Mouse (Mus musculus) MEL (cell line): ENCODE data around the gene Raly. TPM values are rescaled to one million over a fixed set of nuclear protein-coding genes. Genes with fewer than 3 reads are reported as not detected.

Experiments
- DNase-seq: peaks from one replicate; pipeline ENCODE4 v3.0.0; 2011; ENCODE audit warnings: low read depth, low spot score
- H3K27ac ChIP-seq: 2 replicates; pipeline ENCODE4 v1.5.1; 2012; ENCODE audit warnings: low read depth, mild to moderate bottlenecking, control low read depth, low read length, moderate library complexity; ENCODE audit not compliant: control insufficient read depth
- H3K27me3 ChIP-seq, 2 experiments: fragments of 150-350 bp in 1 of 2; sonication (generic) in 1 of 2; 2 replicates each; pipeline ENCODE4 v1.6.1; 2012; ENCODE audit warnings: low read length in 2 of 2, mild to moderate bottlenecking in 2 of 2, improper control_type of control experiment in 1 of 2, moderate library complexity in 1 of 2; ENCODE audit not compliant: insufficient read depth in 2 of 2, control insufficient read depth in 1 of 2
- H3K36me3 ChIP-seq, 2 experiments: 2 replicates each; pipeline ENCODE4 v1.6.1; 2012 to 2014; ENCODE audit warnings: low read length in 2 of 2, improper control_type of control experiment in 1 of 2, inconsistent platforms in 1 of 2, mild to moderate bottlenecking in 1 of 2; ENCODE audit not compliant: insufficient read depth in 2 of 2, control insufficient read depth in 1 of 2
- H3K4me1 ChIP-seq, 2 experiments: fragments of 150-350 bp in 1 of 2; sonication (generic) in 1 of 2; 2 replicates each; pipeline ENCODE4 v1.6.1; 2012; ENCODE audit warnings: low read length in 2 of 2, improper control_type of control experiment in 1 of 2, mild to moderate bottlenecking in 1 of 2; ENCODE audit not compliant: insufficient read depth in 2 of 2, control insufficient read depth in 1 of 2
- H3K4me3 ChIP-seq, 2 experiments: fragments of 150-350 bp in 1 of 2; sonication (generic) in 1 of 2; 2 replicates each; pipeline ENCODE4 v1.5.1; 2012; ENCODE audit warnings: low read depth in 2 of 2, low read length in 2 of 2, mild to moderate bottlenecking in 2 of 2, moderate library complexity in 2 of 2, control low read depth in 1 of 2, improper control_type of control experiment in 1 of 2; ENCODE audit not compliant: control insufficient read depth in 1 of 2, insufficient read depth in 1 of 2
- H3K79me2 ChIP-seq: 2 replicates; pipeline ENCODE4 v1.6.1; 2012; ENCODE audit warnings: mild to moderate bottlenecking, low read length, moderate library complexity; ENCODE audit not compliant: control insufficient read depth, poor library complexity, insufficient read depth
- H3K9ac ChIP-seq: 2 replicates; pipeline ENCODE4 v1.6.1; 2012; ENCODE audit warnings: low read depth, mild to moderate bottlenecking, control low read depth, low read length, moderate library complexity; ENCODE audit not compliant: control insufficient read depth, poor library complexity, severe bottlenecking
- H3K9me3 ChIP-seq: fragments of 150-350 bp; sonication (generic); replicated peaks from 2 replicates; pipeline ENCODE4 v1.6.1; 2012; ENCODE audit warnings: mild to moderate bottlenecking, low read length, improper control_type of control experiment, moderate library complexity; ENCODE audit not compliant: insufficient read depth
- BHLHE40 ChIP-seq: IDR thresholded peaks from 2 replicates; pipeline ENCODE4 v1.6.1; 2012; ENCODE audit warnings: low read depth, mild to moderate bottlenecking, inconsistent platforms, low read length, improper control_type of control experiment, borderline replicate concordance
- CHD2 ChIP-seq: IDR thresholded peaks from 2 replicates; pipeline ENCODE4 v1.6.1; 2011; ENCODE audit warnings: low read length, improper control_type of control experiment
- ELF1 ChIP-seq: IDR thresholded peaks from 2 replicates; pipeline ENCODE4 v1.6.1; 2014; ENCODE audit warnings: low read depth, mild to moderate bottlenecking, inconsistent platforms, low read length, improper control_type of control experiment, moderate library complexity
- GABPA ChIP-seq: IDR thresholded peaks from 2 replicates; pipeline ENCODE4 v1.6.1; 2012; ENCODE audit warnings: low read depth, mild to moderate bottlenecking, inconsistent platforms, low read length, improper control_type of control experiment, moderate library complexity
- JUND ChIP-seq: IDR thresholded peaks from 2 replicates; pipeline ENCODE4 v1.6.1; 2011; ENCODE audit warnings: low read depth, mild to moderate bottlenecking, improper control_type of control experiment, low read length
- KAT2A ChIP-seq: conservative IDR thresholded peaks from 2 replicates; pipeline ENCODE4 v1.6.1; 2012; ENCODE audit warnings: low read depth, low read length, improper control_type of control experiment, inconsistent platforms
- MAZ ChIP-seq: IDR thresholded peaks from 2 replicates; pipeline ENCODE4 v1.6.1; 2012; ENCODE audit warnings: low read depth, mild to moderate bottlenecking, inconsistent platforms, low read length, improper control_type of control experiment
- MEF2A ChIP-seq: IDR thresholded peaks from 2 replicates; pipeline ENCODE4 v1.6.1; 2014; ENCODE audit warnings: low read depth, mild to moderate bottlenecking, inconsistent platforms, low read length, improper control_type of control experiment; ENCODE audit not compliant: poor library complexity, insufficient replicate concordance, severe bottlenecking; ENCODE audit errors: extremely low read depth
- NELFE ChIP-seq: IDR thresholded peaks from 2 replicates; pipeline ENCODE4 v1.6.1; 2011; ENCODE audit warnings: low read depth, low read length, improper control_type of control experiment
- POLR2AphosphoS5 ChIP-seq: IDR thresholded peaks from 2 replicates; pipeline ENCODE4 v1.6.1; 2012; ENCODE audit warnings: low read depth, borderline replicate concordance, mild to moderate bottlenecking, inconsistent platforms, low read length, moderate library complexity, mixed read lengths
- RAD21 ChIP-seq: IDR thresholded peaks from 2 replicates; pipeline ENCODE4 v1.6.1; 2011; ENCODE audit warnings: mild to moderate bottlenecking, low read depth, low read length, improper control_type of control experiment
- SIN3A ChIP-seq: IDR thresholded peaks from 2 replicates; pipeline ENCODE4 v1.6.1; 2012; ENCODE audit warnings: low read length, improper control_type of control experiment, inconsistent platforms
- UBTF ChIP-seq: IDR thresholded peaks from 2 replicates; pipeline ENCODE4 v1.6.1; 2012; ENCODE audit warnings: low read depth, mild to moderate bottlenecking, inconsistent platforms, low read length, improper control_type of control experiment, moderate library complexity, borderline replicate concordance; ENCODE audit not compliant: insufficient read depth
- USF1 ChIP-seq: IDR thresholded peaks from 2 replicates; pipeline ENCODE4 v1.6.1; 2014; ENCODE audit warnings: low read depth, mild to moderate bottlenecking, inconsistent platforms, low read length, improper control_type of control experiment, moderate library complexity
- USF2 ChIP-seq, 2 experiments: IDR thresholded peaks; 2 replicates each; pipeline ENCODE4 v1.6.1; 2011 to 2012; ENCODE audit warnings: improper control_type of control experiment in 2 of 2, low read length in 2 of 2, borderline replicate concordance in 1 of 2, inconsistent platforms in 1 of 2, low read depth in 1 of 2, mild to moderate bottlenecking in 1 of 2; ENCODE audit not compliant: insufficient read depth in 1 of 2
- ZC3H11A ChIP-seq: IDR thresholded peaks from 2 replicates; pipeline ENCODE4 v1.6.1; 2012; ENCODE audit warnings: low read depth, mild to moderate bottlenecking, inconsistent platforms, low read length, improper control_type of control experiment
- ZNF384 ChIP-seq: IDR thresholded peaks from 2 replicates; pipeline ENCODE4 v1.6.1; 2012; ENCODE audit warnings: low read depth, mild to moderate bottlenecking, inconsistent platforms, low read length, improper control_type of control experiment
- polyA plus RNA-seq, 2 experiments: library from polyadenylated mRNA; stranded (reverse) in 1 of 2; unstranded in 1 of 2; fragments of >175 nt in 1 of 2; fragments of >200 nt in 1 of 2; gene quantifications; 2 replicates each; pipeline versions ENCODE4 v1.2.1 to v1.2.4; 2012; ENCODE audit warnings: low replicate concordance in 2 of 2, low read depth in 1 of 2; ENCODE audit not compliant: insufficient read length in 2 of 2, insufficient read depth in 1 of 2, missing spikeins in 1 of 2
- total RNA-seq: library from RNA; depleted of rRNA; stranded (reverse); fragments of 300-350 nt; gene quantifications from 2 replicates; pipeline ENCODE4 v1.2.3, GENCODE M21; 2012

Raly gene
- total and polyA plus RNA-seq, 3 experiments = 214 to 407 TPM; not detected in 1

- TF ChIP-seq MEF2A (no peak), NELFE (no peak), ZC3H11A (no peak), SIN3A (no peak), USF1 (no peak), MAZ (no peak)
- TF ChIP-seq, all 39 proteins: peak for 4
Observed at GRCm38 (mm10) chr2:154817788-154818187, 26.9 kb downstream of the Raly start (continued).

- DNase-seq = no peak
- Histone ChIP-seq H3K79me2 (peaks cover 61% of the 10 kb centered on the region), H3K27me3 (no peaks in the 10 kb centered on the region), H3K4me1 (no peaks in the 10 kb centered on the region; a peak in 3 of 4 replicates), H3K4me3 (no peak overlapping the region), H3K9me3 (no peaks in the 10 kb centered on the region), H3K27ac (no peak overlapping the region), H3K36me3 (peaks cover 3 to 21% of the 10 kb centered on the region in 2 experiments; a peak in 3 of 4 replicates), H3K9ac (no peak overlapping the region)
- TF ChIP-seq BHLHE40 (no peak), KAT2A (no peak), ELF1 (no peak), USF1 (no peak), MAZ (no peak), UBTF (no peak), JUND (no peak), POLR2AphosphoS5 (no peak), USF2 (IDR thresholded peaks at IDR 0.05; ENCODE audit: borderline replicate concordance in 1 of 2, insufficient read depth in 1 of 2, low read depth in 1 of 2, low read length in 2 of 2) (no peak), RAD21 (no peak), GABPA (no peak)
Observed at GRCm38 (mm10) chr2:154818599-154818998, 27.7 kb downstream of the Raly start.

- Histone ChIP-seq H3K79me2 (peaks cover 53% of the 10 kb centered on the region), H3K36me3 (peaks cover 3 to 21% of the 10 kb centered on the region in 2 experiments; a peak in 3 of 4 replicates), H3K4me3 (no peak overlapping the region), H3K27ac (no peak overlapping the region), H3K27me3 (no peaks in the 10 kb centered on the region), H3K9ac (no peak overlapping the region), H3K4me1 (no peaks in the 10 kb centered on the region; a peak in 3 of 4 replicates), H3K9me3 (no peaks in the 10 kb centered on the region)
- no peak for DNase-seq
- peak; percentile 62 for TF ChIP-seq ZNF384
- no peak for TF ChIP-seq CHD2
Observed at GRCm38 (mm10) chr2:154820346-154820745, 29.4 kb downstream of the Raly start.
